Mouse (Mus musculus) cerebellum, postnatal 25 days (tissue): ENCODE measurements at regions not wholly inside any gene's neighbourhood (a gene's known extent, or its start where the extent isn't known, plus 50 kb on each side); places are given as distances from the start of the nearest gene placed in this dataset.
"Not testable (repeated sequence)": the region's sequence is repeated elsewhere in the genome, so short reads cannot be mapped to it uniquely, and the experiment has no call there.

Source experiments
- DNase-seq, 2 experiments: peaks; one replicate each; pipeline ENCODE4 v3.0.0; 2021; ENCODE audit warnings: mixed read lengths in 2 of 2

GRCm38 (mm10) chr6:41225382-41225781 lies 76.7 kb upstream of the Try4 start:
- DNase-seq = no peak

- DNase-seq = no peak
Measured at GRCm38 (mm10) chr6:41218415-41218814, 83.7 kb upstream of the Try4 start.

GRCm38 (mm10) chr6:41215857-41216256 lies 86.2 kb upstream of the Try4 start:
- DNase-seq = no peak

- no peak for DNase-seq
Measured at GRCm38 (mm10) chr6:41205864-41206263, 96.2 kb upstream of the Try4 start.

- no peak for DNase-seq
Measured at GRCm38 (mm10) chr6:41202882-41203281, 99.2 kb upstream of the Try4 start.

GRCm38 (mm10) chr6:41202302-41202701 lies 99.8 kb upstream of the Try4 start:
- DNase-seq = no peak

- no peak for DNase-seq
Measured at GRCm38 (mm10) chr6:41194464-41194863, 107.6 kb upstream of the Try4 start.

- no peak for DNase-seq
Measured at GRCm38 (mm10) chr6:41191734-41192326, 110.2 kb upstream of the Try4 start.

GRCm38 (mm10) chr6:41188910-41189309 lies 113.2 kb upstream of the Try4 start:
- no peak for DNase-seq

- DNase-seq = no peak
Measured at GRCm38 (mm10) chr6:41187966-41188365, 114.1 kb upstream of the Try4 start.

- DNase-seq = no peak
Measured at GRCm38 (mm10) chr6:41178896-41179295, 123.2 kb upstream of the Try4 start.

- DNase-seq = no peak
Measured at GRCm38 (mm10) chr6:41178019-41178418, 124.0 kb upstream of the Try4 start.

GRCm38 (mm10) chr6:41177152-41177551 lies 124.9 kb upstream of the Try4 start:
- DNase-seq = no peak

GRCm38 (mm10) chr6:41176034-41176433 lies 126.0 kb upstream of the Try4 start:
- DNase-seq = no peak

- DNase-seq = no peak
Measured at GRCm38 (mm10) chr6:41163491-41163890, 128.2 kb upstream of the 2210010C04Rik start.

- DNase-seq = no peak
Measured at GRCm38 (mm10) chr6:41161693-41162092, 126.4 kb upstream of the 2210010C04Rik start.

- no peak for DNase-seq
Measured at GRCm38 (mm10) chr6:41152101-41152500, 116.8 kb upstream of the 2210010C04Rik start.

- DNase-seq = no peak
Measured at GRCm38 (mm10) chr6:41151542-41151941, 116.2 kb upstream of the 2210010C04Rik start.

GRCm38 (mm10) chr6:41140916-41141315 lies 105.6 kb upstream of the 2210010C04Rik start:
- no peak for DNase-seq

GRCm38 (mm10) chr6:41137401-41137777 lies 102.1 kb upstream of the 2210010C04Rik start:
- not testable (repeated sequence) for DNase-seq

- DNase-seq = peak; percentile 15 to 57
Measured at GRCm38 (mm10) chr6:41136717-41137400, 101.5 kb upstream of the 2210010C04Rik start.

GRCm38 (mm10) chr6:41135160-41135559 lies 99.9 kb upstream of the 2210010C04Rik start:
- DNase-seq = no peak

- no peak for DNase-seq
Measured at GRCm38 (mm10) chr6:41129906-41130305, 94.6 kb upstream of the 2210010C04Rik start.

GRCm38 (mm10) chr6:41127816-41128215 lies 92.5 kb upstream of the 2210010C04Rik start:
- no peak for DNase-seq

GRCm38 (mm10) chr6:41126855-41127254 lies 91.5 kb upstream of the 2210010C04Rik start:
- no peak for DNase-seq
